Mouse (Mus musculus): ENCODE results near the gene Adcyap1r1. TPM values are rescaled to one million over a fixed set of nuclear protein-coding genes. Genes with fewer than 3 reads are reported as not detected.

The Adcyap1r1 gene
- polyA plus RNA-seq, 1 experiment, result 84.4 TPM

- H3K27ac ChIP-seq (ENCODE audit: insufficient read depth, low read length), result no peak overlapping the region
- no peak overlapping the region for H3K4me3 ChIP-seq (ENCODE audit: insufficient read depth, low read length)
- TF ChIP-seq POLR2A (IDR thresholded peaks at IDR 0.05; ENCODE audit: extremely low read depth, insufficient read depth, low read length) (no peak), CTCF (IDR thresholded peaks at IDR 0.05; ENCODE audit: extremely low read depth, insufficient read depth, low read length) (no peak)
Observed at GRCm38 (mm10) chr6:55418746-55419410, 32.9 kb upstream of the Adcyap1r1 start.

DNA sequence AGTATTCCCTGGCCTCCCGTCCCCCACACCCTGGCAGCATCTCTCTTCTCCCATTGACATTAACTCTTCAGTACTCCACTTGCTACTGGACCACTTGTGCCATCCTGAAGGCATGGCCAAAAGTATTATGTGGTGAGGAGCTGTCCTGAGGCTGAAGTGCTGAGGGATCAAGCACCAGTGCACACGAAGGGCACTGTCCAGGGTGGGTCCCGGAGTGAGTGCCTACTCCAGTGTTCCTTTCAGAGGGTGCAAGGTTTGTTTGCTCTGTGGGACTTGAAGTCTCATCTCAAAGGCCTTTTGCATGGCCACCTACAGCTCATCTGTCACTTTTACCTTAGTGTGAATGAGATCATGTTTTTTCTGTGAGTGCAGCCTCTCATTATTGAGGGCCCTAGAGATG, 31.4 kb upstream of the Adcyap1r1 start:
- H3K27ac ChIP-seq (ENCODE audit: insufficient read depth, low read length), result no peak overlapping the region
- TF ChIP-seq POLR2A (IDR thresholded peaks at IDR 0.05; ENCODE audit: extremely low read depth, insufficient read depth, low read length) (no peak), CTCF (IDR thresholded peaks at IDR 0.05; ENCODE audit: extremely low read depth, insufficient read depth, low read length) (no peak)
- peaks cover 7% of the 10 kb centered on the region for H3K4me1 ChIP-seq (ENCODE audit: control insufficient read depth, insufficient read depth, low read length)
- no peak overlapping the region for H3K4me3 ChIP-seq (ENCODE audit: insufficient read depth, low read length)

More at GRCm38 (mm10) chr6:55418746-55419410, 32.9 kb upstream of the Adcyap1r1 start:
- H3K4me1 ChIP-seq (ENCODE audit: control insufficient read depth, insufficient read depth, low read length), result peaks cover 7% of the 10 kb centered on the region

GRCm38 (mm10) chr6:55420869-55421361, 30.9 kb upstream of the Adcyap1r1 start:
- Histone ChIP-seq H3K27ac (ENCODE audit: insufficient read depth, low read length) (no peak overlapping the region), H3K4me3 (ENCODE audit: insufficient read depth, low read length) (no peak overlapping the region), H3K4me1 (ENCODE audit: control insufficient read depth, insufficient read depth, low read length) (peaks cover 7% of the 10 kb centered on the region)
- TF ChIP-seq POLR2A (IDR thresholded peaks at IDR 0.05; ENCODE audit: extremely low read depth, insufficient read depth, low read length) (no peak), CTCF (IDR thresholded peaks at IDR 0.05; ENCODE audit: extremely low read depth, insufficient read depth, low read length) (no peak)

DNA sequence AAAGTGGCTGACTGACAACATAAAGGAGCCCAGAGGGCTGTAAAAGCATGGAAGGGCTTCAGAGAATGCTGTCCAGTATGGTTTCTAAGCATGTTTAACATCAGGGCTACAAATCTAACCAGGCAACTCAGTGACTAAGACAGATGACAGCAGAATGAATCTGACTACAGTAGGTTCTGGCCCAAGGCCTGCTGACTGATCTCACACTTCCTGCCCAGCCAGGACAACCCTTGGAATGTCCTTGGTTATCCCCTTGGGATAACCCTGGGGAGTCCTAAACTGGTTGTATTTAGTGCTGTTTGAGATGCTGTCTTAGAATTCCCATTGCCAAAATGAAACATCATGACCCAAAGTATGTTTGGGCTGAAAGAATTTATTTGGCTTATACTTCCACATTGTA, 19.7 kb upstream of the Adcyap1r1 start:
- Histone ChIP-seq H3K4me1 (ENCODE audit: control insufficient read depth, insufficient read depth, low read length) (peaks cover 1% of the 10 kb centered on the region; the same call in 1 of the 2 replicates), H3K27ac (ENCODE audit: insufficient read depth, low read length) (no peak overlapping the region), H3K4me3 (ENCODE audit: insufficient read depth, low read length) (no peak overlapping the region)
- TF ChIP-seq CTCF (IDR thresholded peaks at IDR 0.05; ENCODE audit: extremely low read depth, insufficient read depth, low read length) (no peak), POLR2A (IDR thresholded peaks at IDR 0.05; ENCODE audit: extremely low read depth, insufficient read depth, low read length) (no peak)

GRCm38 (mm10) chr6:55434360-55434759, 17.4 kb upstream of the Adcyap1r1 start:
- Histone ChIP-seq H3K4me3 (ENCODE audit: insufficient read depth, low read length) (no peak overlapping the region), H3K4me1 (ENCODE audit: control insufficient read depth, insufficient read depth, low read length) (peaks cover 1% of the 10 kb centered on the region; the same call in 1 of the 2 replicates), H3K27ac (ENCODE audit: insufficient read depth, low read length) (no peak overlapping the region)
- TF ChIP-seq CTCF (IDR thresholded peaks at IDR 0.05; ENCODE audit: extremely low read depth, insufficient read depth, low read length), result no peak
- TF ChIP-seq POLR2A (IDR thresholded peaks at IDR 0.05; ENCODE audit: extremely low read depth, insufficient read depth, low read length), result no peak

DNA sequence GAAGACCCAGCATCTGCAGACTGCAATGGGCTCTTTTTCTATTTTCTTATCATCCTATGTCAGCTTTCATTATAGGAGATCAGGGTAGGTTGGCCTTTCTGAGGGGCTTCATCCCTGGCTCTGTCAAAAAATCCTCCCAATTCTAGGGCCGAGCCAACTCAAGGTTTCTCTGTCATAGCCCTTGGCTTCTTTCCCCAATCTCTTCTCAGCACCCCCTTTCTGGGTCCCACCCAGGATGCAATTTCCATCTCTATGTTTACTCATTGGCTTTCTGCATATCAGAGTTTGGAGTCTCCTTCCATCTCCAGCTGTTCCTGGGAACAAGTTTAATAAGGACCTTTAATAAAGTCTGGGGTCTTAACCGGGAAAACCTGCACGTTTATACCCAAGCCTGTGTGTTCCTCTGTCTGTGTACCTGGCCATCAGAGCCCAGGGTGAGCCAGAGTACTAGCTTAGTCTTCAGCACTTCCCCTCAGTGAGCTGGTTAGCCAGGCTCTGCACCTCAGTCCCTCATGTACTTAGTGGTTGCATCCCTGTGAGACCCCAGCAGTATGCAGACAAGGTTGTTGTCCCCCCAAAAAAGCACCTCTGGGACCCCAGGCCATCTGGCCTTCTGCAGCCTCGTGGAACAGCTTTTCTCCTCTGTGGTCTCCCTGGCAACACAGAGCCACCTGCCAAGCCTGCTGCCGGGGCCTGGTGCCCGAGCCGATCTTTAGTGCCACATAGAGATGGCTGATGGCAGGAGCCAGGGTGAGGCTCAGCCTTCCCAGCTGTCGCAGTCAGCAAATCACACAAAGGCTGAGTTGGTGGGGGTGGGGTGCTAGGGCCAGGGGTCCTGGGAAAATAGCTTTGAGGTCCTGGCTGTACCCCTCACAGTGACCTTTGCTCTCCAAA, 16.3 kb upstream of the Adcyap1r1 start:
- Histone ChIP-seq H3K4me1 (ENCODE audit: control insufficient read depth, insufficient read depth, low read length) (peaks cover 1% of the 10 kb centered on the region; the same call in 1 of the 2 replicates), H3K27ac (ENCODE audit: insufficient read depth, low read length) (no peak overlapping the region), H3K4me3 (ENCODE audit: insufficient read depth, low read length) (no peak overlapping the region)
- TF ChIP-seq POLR2A (IDR thresholded peaks at IDR 0.05; ENCODE audit: extremely low read depth, insufficient read depth, low read length) (no peak), CTCF (IDR thresholded peaks at IDR 0.05; ENCODE audit: extremely low read depth, insufficient read depth, low read length) (no peak)

GRCm38 (mm10) chr6:55437919-55438318, 13.9 kb upstream of the Adcyap1r1 start:
- Histone ChIP-seq H3K4me1 (ENCODE audit: control insufficient read depth, insufficient read depth, low read length) (peaks cover 1% of the 10 kb centered on the region; the same call in 1 of the 2 replicates), H3K4me3 (ENCODE audit: insufficient read depth, low read length) (no peak overlapping the region), H3K27ac (ENCODE audit: insufficient read depth, low read length) (no peak overlapping the region)
- no peak for TF ChIP-seq POLR2A (IDR thresholded peaks at IDR 0.05; ENCODE audit: extremely low read depth, insufficient read depth, low read length)
- no peak for TF ChIP-seq CTCF (IDR thresholded peaks at IDR 0.05; ENCODE audit: extremely low read depth, insufficient read depth, low read length)

DNA sequence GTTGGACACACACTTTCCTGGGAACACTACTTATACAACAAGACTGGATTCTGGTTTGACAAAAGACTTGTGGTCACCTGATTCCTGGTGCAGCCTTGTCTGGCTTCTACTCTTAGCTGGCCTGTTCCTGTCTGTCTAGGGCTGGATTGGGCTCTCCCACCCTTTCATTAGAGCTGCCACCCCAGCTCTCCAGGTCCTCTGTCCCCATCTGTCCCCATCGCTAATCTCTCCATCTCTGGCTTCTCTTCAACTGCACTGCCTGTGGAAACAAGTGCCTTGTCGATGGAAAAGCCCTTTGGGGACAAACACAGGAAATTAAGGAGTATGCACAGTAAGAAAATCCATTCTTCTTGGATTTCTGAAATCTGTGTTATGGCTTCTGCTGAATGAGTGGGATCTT, 12.9 kb upstream of the Adcyap1r1 start:
- H3K27ac ChIP-seq (ENCODE audit: insufficient read depth, low read length), result no peak overlapping the region
- H3K4me1 ChIP-seq (ENCODE audit: control insufficient read depth, insufficient read depth, low read length), result peaks cover 1% of the 10 kb centered on the region; the same call in 1 of the 2 replicates
- TF ChIP-seq POLR2A (IDR thresholded peaks at IDR 0.05; ENCODE audit: extremely low read depth, insufficient read depth, low read length) (no peak), CTCF (IDR thresholded peaks at IDR 0.05; ENCODE audit: extremely low read depth, insufficient read depth, low read length) (no peak)
- no peak overlapping the region for H3K4me3 ChIP-seq (ENCODE audit: insufficient read depth, low read length)

- Histone ChIP-seq H3K27ac (ENCODE audit: insufficient read depth, low read length) (no peak overlapping the region), H3K4me3 (ENCODE audit: insufficient read depth, low read length) (no peak overlapping the region), H3K4me1 (ENCODE audit: control insufficient read depth, insufficient read depth, low read length) (peaks cover 1% of the 10 kb centered on the region; the same call in 1 of the 2 replicates)
- TF ChIP-seq POLR2A (IDR thresholded peaks at IDR 0.05; ENCODE audit: extremely low read depth, insufficient read depth, low read length) (no peak), CTCF (IDR thresholded peaks at IDR 0.05; ENCODE audit: extremely low read depth, insufficient read depth, low read length) (no peak)
Observed at GRCm38 (mm10) chr6:55443927-55444688, 7.7 kb upstream of the Adcyap1r1 start.
